Mouse (Mus musculus) layer of hippocampus, postnatal 25 days (tissue): ENCODE results near the gene Fgr. TPM values are rescaled to one million over a fixed set of nuclear protein-coding genes. Genes with fewer than 3 reads are reported as not detected.
A peak's percentile ranks its signal among the peaks of the same experiment; 100 is the strongest.
"Not testable (repeated sequence)": the region's sequence is repeated elsewhere in the genome, so short reads cannot be mapped to it uniquely, and the experiment has no call there.

Experiments
- DNase-seq, 2 experiments: peaks; one replicate each; pipeline ENCODE4 v3.0.0; 2022; ENCODE audit warnings: mixed read lengths in 2 of 2, low spot score in 1 of 2; ENCODE audit errors: extremely low spot score in 1 of 2
- total RNA-seq, 2 experiments: library from RNA; stranded (reverse); gene quantifications; 2 replicates each; pipeline ENCODE4 v1.2.3; 2021

Gene Fgr
- total RNA-seq, 2 experiments from 2014 or later, result 0.07 to 0.14 TPM

DNA sequence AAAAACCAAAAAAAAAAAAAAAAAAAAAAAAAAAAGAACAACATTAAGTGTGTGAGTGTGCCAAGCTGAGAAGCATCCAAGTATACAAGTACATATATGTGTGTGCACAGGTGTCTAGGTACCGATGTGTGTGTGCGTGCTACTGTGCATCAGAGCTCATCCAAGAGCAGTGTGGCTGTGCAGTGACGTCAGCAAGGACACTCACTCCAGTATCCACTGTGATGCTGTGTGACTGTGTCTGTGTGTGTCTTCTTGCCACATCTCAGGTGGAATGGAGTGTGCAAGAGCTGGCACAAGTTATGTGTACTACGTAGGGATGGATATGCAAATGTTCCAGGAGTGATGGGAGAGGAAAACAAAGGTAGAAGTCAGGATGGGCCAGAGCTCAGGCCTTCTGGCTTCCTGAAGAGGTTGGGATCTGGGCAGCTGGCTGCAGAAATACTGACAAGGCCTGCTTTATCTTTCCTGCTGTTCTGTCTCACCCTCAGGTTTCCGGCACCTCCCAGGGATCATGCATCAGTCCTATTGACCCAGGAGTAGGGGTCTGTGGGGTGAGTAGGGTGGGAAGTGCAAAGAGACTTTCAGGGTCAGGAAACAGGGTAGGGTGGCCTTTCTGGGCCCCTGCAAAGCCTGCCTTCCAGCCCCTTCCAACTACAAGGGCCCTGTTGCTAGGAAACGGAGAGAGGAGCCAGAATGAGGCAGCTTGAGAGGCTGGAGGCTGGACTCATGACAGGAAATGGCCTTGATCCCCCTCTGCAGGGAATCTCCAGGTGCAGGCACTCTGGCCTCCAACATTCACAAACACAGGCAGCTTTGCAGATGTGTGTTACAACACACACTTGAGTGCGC lies 10.0 kb downstream of the Fgr start:
- DNase-seq, result peak; percentile 19 to 31

GRCm38 (mm10) chr4:132988581-132989355 lies 14.9 kb downstream of the Fgr start:
- no peak for DNase-seq

- DNase-seq, result no peak
Observed at GRCm38 (mm10) chr4:132993553-132993952, 19.7 kb downstream of the Fgr start.

- no peak for DNase-seq
Observed at GRCm38 (mm10) chr4:132997469-132998237, 23.8 kb downstream of the Fgr start.

GRCm38 (mm10) chr4:133002896-133003295 lies 29.0 kb downstream of the Fgr start:
- DNase-seq, result no peak

- no peak for DNase-seq
Observed at GRCm38 (mm10) chr4:133003316-133004018, 29.6 kb downstream of the Fgr start.

- DNase-seq, result peak in 1 of 2 experiments; percentile 75
Observed at GRCm38 (mm10) chr4:133005233-133005632, 31.3 kb downstream of the Fgr start.

DNA sequence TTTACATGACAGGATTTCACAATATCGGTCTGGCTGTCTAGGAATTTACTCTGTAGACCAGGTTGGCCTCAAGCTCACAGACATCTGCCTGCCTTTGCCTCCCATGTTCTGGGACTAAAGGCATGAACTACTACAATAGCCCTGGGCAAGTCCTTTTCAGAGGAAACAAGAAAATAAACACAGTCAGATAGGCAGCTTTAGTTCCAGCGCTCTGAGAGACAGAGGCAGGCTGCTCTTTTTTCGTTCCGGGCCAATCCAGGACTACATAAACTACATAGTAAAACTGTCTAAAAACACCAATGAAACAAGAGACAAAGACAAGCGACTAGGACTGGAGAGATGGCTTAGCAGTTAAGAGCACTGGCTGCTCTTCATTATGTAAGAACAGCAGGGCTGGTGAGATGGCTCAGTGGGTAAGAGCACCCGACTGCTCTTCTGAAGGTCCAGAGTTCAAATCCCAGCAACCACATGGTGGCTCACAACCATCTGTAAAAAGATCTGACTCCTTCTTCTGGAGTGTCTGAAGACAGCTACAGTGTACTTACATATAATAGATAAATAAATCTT lies 32.1 kb downstream of the Fgr start:
- DNase-seq, result not testable (repeated sequence)

GRCm38 (mm10) chr4:133007513-133008380 lies 33.9 kb downstream of the Fgr start:
- DNase-seq, result no peak

DNA sequence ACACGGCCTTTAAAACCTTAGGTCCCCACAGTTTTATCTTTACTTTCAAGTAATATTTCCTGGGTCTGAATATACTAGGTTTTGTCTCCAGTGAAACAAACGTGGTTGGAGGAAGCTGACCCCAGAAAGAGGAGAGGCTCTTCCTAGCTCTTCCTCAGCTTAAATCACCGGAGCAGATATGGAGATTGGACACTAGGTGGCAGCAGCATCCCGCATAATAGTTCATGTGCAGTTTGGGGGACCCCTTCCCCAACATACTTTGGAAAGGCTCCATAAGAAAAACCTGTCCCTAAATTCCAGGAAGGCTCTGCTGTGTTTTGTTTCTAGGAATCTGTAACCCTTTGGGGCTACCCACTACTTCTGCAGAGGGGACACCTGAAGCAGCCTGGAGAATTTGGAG lies 35.2 kb downstream of the Fgr start:
- DNase-seq, result peak in 1 of 2 experiments; percentile 79

DNA sequence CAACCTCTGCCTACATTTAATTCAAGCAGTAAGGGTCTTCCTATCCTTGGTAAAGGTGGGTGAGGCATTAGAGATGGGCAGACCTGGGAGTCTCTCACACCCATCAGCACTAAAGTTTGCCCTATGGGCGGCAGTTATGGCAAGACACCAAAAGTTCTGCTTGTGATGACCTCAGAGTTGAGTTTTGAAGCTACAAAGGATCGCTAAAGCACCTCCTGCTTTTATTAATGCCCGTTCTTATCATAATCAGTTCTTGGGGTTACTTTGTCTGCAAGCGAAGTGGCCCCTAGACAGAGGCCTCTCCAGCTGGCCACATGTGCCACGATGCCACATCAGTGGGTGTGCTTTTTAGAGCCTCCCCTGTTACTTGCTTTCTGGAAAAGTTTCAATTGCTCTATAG lies 35.8 kb downstream of the Fgr start:
- DNase-seq, result no peak

DNA sequence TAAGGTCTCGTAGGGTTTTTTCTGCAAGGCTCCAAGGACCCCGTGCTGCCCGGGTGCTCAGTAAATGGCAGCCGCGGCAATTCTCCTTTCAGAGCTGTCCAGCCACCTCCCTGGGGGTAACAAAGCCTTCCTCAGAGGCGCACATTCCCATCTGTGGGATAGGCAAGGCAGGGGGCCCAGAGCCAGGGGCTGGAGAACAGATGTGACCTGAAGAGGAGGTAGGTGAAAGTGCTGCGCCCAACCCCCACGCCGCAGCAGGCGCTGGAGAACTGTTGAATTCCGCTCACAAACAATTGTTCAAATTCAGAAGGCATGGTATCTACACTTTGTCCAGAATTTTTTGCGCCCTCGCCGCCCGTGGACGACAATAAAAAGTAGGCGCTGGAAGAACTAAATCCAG lies 36.7 kb downstream of the Fgr start:
- DNase-seq, result no peak

DNA sequence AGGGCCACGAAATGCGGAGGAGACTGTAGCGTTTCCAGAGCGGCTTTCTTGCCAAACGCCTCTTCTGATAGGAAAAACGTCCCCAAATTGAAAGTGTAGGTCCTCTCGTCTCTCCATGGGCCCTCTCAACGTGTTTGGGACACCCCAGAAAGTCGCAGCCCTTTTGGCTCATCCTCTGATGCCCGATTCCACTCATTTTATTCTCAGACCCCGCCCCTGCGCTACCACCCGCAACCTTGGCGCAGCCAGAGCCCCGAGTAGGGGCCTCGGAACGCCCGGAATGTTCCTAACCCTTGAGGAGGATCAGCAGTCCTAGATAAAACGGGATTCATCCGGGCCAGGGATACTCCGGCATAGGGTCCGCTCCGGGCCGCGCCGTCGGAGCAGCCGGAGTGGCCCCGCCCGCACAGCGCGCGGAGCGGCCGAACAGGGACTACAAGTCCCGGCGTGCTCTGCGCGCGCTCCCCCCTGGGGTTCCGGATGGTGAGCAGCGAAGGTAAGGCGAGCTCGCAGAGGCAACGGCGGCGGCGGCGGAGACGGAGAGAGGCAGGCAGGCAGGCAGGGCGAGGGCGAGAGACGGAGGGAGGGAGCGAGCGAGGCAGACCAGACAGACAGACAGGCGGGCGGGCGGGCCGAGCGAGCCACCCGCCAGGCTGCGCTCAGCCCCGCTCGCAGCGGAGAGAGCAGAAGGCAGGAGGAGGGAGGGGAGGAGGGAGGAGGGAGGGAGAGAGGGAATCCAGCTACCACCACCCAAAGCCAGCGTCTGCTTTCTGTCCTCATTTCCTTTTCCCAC lies 37.3 kb downstream of the Fgr start, which contains the start of gene Ahdc1:
Ahdc1 (plus strand) TSS at position 233 of the 793 bp plus-strand sequence.
- peak; percentile 86 to 95 for DNase-seq

GRCm38 (mm10) chr4:133011821-133012775 lies 38.2 kb downstream of the Fgr start:
- DNase-seq, result no peak

DNA sequence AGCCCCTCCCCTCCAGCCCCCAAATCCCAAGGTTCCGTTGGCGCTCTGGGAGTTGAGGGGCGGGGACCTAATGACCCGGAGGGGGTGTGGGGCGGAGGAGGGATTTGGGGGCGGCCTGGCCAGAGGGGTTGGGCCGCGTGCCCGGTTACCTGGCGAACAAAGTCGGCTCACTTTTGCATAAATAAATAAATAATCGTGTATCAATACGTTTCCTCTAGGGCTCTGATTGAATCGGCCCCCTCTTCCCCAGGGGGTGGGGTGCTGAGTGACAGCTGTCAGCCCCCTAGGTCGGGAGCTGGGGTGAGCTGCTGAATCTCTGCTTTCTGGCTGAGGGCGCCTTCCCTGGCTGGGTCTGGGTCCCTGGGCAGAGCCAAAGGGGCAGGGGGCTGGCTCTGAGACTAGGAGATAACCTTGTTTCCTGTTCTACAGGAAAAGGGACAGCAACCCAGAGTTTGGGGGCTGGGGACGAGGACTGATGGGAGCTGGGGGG lies 38.9 kb downstream of the Fgr start:
- DNase-seq, result no peak

GRCm38 (mm10) chr4:133013266-133013891 lies 39.5 kb downstream of the Fgr start:
- DNase-seq, result no peak
